Mouse (Mus musculus): ENCODE results near the gene Add2. TPM values are rescaled to one million over a fixed set of nuclear protein-coding genes. Genes with fewer than 3 reads are reported as not detected.

Add2 gene
- polyA plus RNA-seq, 1 experiment from 2014 or later, result 8.0 TPM

- Histone ChIP-seq H3K27ac (ENCODE audit: low read length) (no peak overlapping the region), H3K4me2 (ENCODE audit: low read depth, low read length) (no peak overlapping the region), H3K9ac (ENCODE audit: low read depth, low read length) (no peak overlapping the region), H3K4me1 (ENCODE audit: control insufficient read depth, insufficient read depth, low read length) (no peaks in the 10 kb centered on the region), H3K36me3 (ENCODE audit: control insufficient read depth, insufficient read depth, low read length) (no peaks in the 10 kb centered on the region), H3K27me3 (replicated peaks; ENCODE audit: control insufficient read depth, insufficient read depth, low read length) (no peaks in the 10 kb centered on the region), H3K9me3 (ENCODE audit: control insufficient read depth, low read length) (no peaks in the 10 kb centered on the region), H3K4me3 (ENCODE audit: low read length) (no peak overlapping the region)
- WGBS, result 82% methylated on average over 6 of the region's 6 CpGs
- no peak for ATAC-seq
Measured at GRCm38 (mm10) chr6:86141284-86141683, 112.8 kb downstream of the Add2 start.

- no peak overlapping the region for H3K4me3 ChIP-seq (ENCODE audit: low read length)
- H3K9ac ChIP-seq (ENCODE audit: low read depth, low read length), result no peak overlapping the region
- WGBS, result 19% methylated on average over 3 of the region's 3 CpGs
- no peaks in the 10 kb centered on the region for H3K9me3 ChIP-seq (ENCODE audit: control insufficient read depth, low read length)
- H3K36me3 ChIP-seq (ENCODE audit: control insufficient read depth, insufficient read depth, low read length), result no peaks in the 10 kb centered on the region
- H3K27ac ChIP-seq (ENCODE audit: low read length), result no peak overlapping the region
- no peaks in the 10 kb centered on the region for H3K4me1 ChIP-seq (ENCODE audit: control insufficient read depth, insufficient read depth, low read length)
- H3K27me3 ChIP-seq (replicated peaks; ENCODE audit: control insufficient read depth, insufficient read depth, low read length), result no peaks in the 10 kb centered on the region
- no peak for ATAC-seq
- H3K4me2 ChIP-seq (ENCODE audit: low read depth, low read length), result no peak overlapping the region
Measured at GRCm38 (mm10) chr6:86141820-86142219, 113.3 kb downstream of the Add2 start.

- H3K4me2 ChIP-seq (ENCODE audit: low read depth, low read length), result no peak overlapping the region
- H3K9ac ChIP-seq (ENCODE audit: low read depth, low read length), result no peak overlapping the region
- no peaks in the 10 kb centered on the region for H3K9me3 ChIP-seq (ENCODE audit: control insufficient read depth, low read length)
- no peak for ATAC-seq
- H3K36me3 ChIP-seq (ENCODE audit: control insufficient read depth, insufficient read depth, low read length), result no peaks in the 10 kb centered on the region
- H3K27ac ChIP-seq (ENCODE audit: low read length), result no peak overlapping the region
- no peaks in the 10 kb centered on the region for H3K27me3 ChIP-seq (replicated peaks; ENCODE audit: control insufficient read depth, insufficient read depth, low read length)
- WGBS, result 95% methylated on average over 6 of the region's 6 CpGs
- H3K4me1 ChIP-seq (ENCODE audit: control insufficient read depth, insufficient read depth, low read length), result no peaks in the 10 kb centered on the region
- no peak overlapping the region for H3K4me3 ChIP-seq (ENCODE audit: low read length)
Measured at GRCm38 (mm10) chr6:86144986-86145385, 116.5 kb downstream of the Add2 start.

DNA sequence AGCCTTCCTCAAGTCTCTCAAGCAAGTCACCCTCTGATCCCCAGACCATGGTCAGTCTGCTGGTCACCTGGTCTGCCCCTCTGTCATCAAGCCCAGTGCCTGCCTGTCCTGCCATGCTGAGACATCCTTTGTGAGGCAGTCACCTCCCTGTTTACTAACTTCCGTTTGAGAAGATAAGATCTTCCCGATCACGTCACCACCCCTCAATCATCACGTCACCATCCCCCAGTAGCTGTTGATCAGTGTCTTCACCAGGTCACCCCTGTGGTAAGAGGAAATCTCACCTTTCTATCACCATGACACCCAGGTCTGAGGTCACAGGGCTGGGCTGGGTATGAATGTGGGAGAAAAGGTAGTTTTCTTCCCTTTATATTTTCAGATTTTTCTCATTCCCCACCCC lies 120.0 kb downstream of the Add2 start:
- no peak overlapping the region for H3K4me2 ChIP-seq (ENCODE audit: low read depth, low read length)
- H3K4me3 ChIP-seq (ENCODE audit: low read length), result no peak overlapping the region
- no peaks in the 10 kb centered on the region; the same call in 1 of the 2 replicates for H3K9me3 ChIP-seq (ENCODE audit: control insufficient read depth, low read length)
- no peak overlapping the region for H3K27ac ChIP-seq (ENCODE audit: low read length)
- ATAC-seq, result no peak
- no peaks in the 10 kb centered on the region for H3K36me3 ChIP-seq (ENCODE audit: control insufficient read depth, insufficient read depth, low read length)
- 46% methylated on average over 4 of the region's 4 CpGs for WGBS
- no peak overlapping the region for H3K9ac ChIP-seq (ENCODE audit: low read depth, low read length)
- H3K27me3 ChIP-seq (replicated peaks; ENCODE audit: control insufficient read depth, insufficient read depth, low read length), result no peaks in the 10 kb centered on the region
- H3K4me1 ChIP-seq (ENCODE audit: control insufficient read depth, insufficient read depth, low read length), result no peaks in the 10 kb centered on the region

DNA sequence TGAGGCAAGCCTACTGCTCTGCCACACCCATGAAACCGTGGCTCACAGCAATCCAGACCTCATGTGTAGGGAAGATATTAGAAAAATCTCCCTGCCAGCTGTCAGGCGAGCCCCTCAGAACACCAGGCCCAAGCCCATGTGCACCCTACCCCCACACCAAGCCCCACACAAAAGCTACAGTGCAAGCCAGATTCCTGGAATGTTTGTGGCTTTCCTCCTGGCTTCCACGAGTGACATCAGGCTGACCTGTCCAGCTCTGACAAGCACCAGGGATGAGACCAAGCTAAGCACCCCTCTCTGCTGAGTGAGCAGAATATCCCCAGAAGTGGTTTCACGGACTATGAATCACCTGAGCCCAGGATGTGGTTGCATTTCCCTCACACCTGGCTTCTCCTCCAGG lies 120.5 kb downstream of the Add2 start:
- WGBS, result 47% methylated on average over 4 of the region's 4 CpGs
- no peak overlapping the region for H3K27ac ChIP-seq (ENCODE audit: low read length)
- no peak for ATAC-seq
- H3K27me3 ChIP-seq (replicated peaks; ENCODE audit: control insufficient read depth, insufficient read depth, low read length), result no peaks in the 10 kb centered on the region
- no peak overlapping the region for H3K4me3 ChIP-seq (ENCODE audit: low read length)
- H3K4me2 ChIP-seq (ENCODE audit: low read depth, low read length), result no peak overlapping the region
- no peaks in the 10 kb centered on the region; the same call in 1 of the 2 replicates for H3K9me3 ChIP-seq (ENCODE audit: control insufficient read depth, low read length)
- no peak overlapping the region for H3K9ac ChIP-seq (ENCODE audit: low read depth, low read length)
- no peaks in the 10 kb centered on the region for H3K36me3 ChIP-seq (ENCODE audit: control insufficient read depth, insufficient read depth, low read length)
- H3K4me1 ChIP-seq (ENCODE audit: control insufficient read depth, insufficient read depth, low read length), result no peaks in the 10 kb centered on the region

GRCm38 (mm10) chr6:86152676-86153075 lies 124.2 kb downstream of the Add2 start:
- H3K4me1 ChIP-seq (ENCODE audit: control insufficient read depth, insufficient read depth, low read length), result no peaks in the 10 kb centered on the region; the same call in 1 of the 2 replicates
- H3K27me3 ChIP-seq (replicated peaks; ENCODE audit: control insufficient read depth, insufficient read depth, low read length), result no peaks in the 10 kb centered on the region
- no peak overlapping the region for H3K9ac ChIP-seq (ENCODE audit: low read depth, low read length)
- H3K4me2 ChIP-seq (ENCODE audit: low read depth, low read length), result no peak overlapping the region
- H3K9me3 ChIP-seq (ENCODE audit: control insufficient read depth, low read length), result no peaks in the 10 kb centered on the region; the same call in 1 of the 2 replicates
- no peak overlapping the region for H3K4me3 ChIP-seq (ENCODE audit: low read length)
- WGBS, result 90% methylated on average over 7 of the region's 7 CpGs
- no peaks in the 10 kb centered on the region for H3K36me3 ChIP-seq (ENCODE audit: control insufficient read depth, insufficient read depth, low read length)
- ATAC-seq, result no peak
- no peak overlapping the region for H3K27ac ChIP-seq (ENCODE audit: low read length)

GRCm38 (mm10) chr6:86153436-86153990 lies 125.0 kb downstream of the Add2 start:
- no peak for ATAC-seq
- H3K27me3 ChIP-seq (replicated peaks; ENCODE audit: control insufficient read depth, insufficient read depth, low read length), result no peaks in the 10 kb centered on the region
- H3K36me3 ChIP-seq (ENCODE audit: control insufficient read depth, insufficient read depth, low read length), result no peaks in the 10 kb centered on the region
- H3K9me3 ChIP-seq (ENCODE audit: control insufficient read depth, low read length), result no peaks in the 10 kb centered on the region; the same call in 1 of the 2 replicates
- WGBS, result 73% methylated on average over 8 of the region's 8 CpGs
- H3K27ac ChIP-seq (ENCODE audit: low read length), result no peak overlapping the region
- no peak overlapping the region for H3K4me2 ChIP-seq (ENCODE audit: low read depth, low read length)
- no peak overlapping the region for H3K4me3 ChIP-seq (ENCODE audit: low read length)
- no peaks in the 10 kb centered on the region; the same call in 1 of the 2 replicates for H3K4me1 ChIP-seq (ENCODE audit: control insufficient read depth, insufficient read depth, low read length)
- no peak overlapping the region for H3K9ac ChIP-seq (ENCODE audit: low read depth, low read length)

DNA sequence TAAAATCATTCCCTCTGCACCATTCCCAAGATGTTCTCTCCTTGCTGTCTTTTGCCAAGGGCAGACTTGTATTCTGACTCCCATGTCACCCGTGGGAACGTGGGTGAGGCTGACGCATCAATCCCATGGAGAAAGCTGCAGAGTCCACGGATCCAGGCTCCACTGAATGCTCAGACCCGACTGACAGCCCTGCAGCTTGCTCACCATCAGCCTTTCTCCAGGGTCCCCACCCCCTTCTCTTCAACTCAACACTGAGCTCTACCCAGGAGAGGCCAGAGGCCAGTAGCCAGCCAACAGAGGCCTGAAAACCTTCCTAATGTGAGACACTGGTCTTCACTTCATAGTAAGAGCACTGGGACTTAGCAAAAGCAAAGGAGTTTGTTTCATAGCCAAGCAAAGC lies 125.5 kb downstream of the Add2 start:
- ATAC-seq, result no peak
- 67% methylated on average over 5 of the region's 5 CpGs for WGBS
- Histone ChIP-seq H3K9ac (ENCODE audit: low read depth, low read length) (no peak overlapping the region), H3K4me1 (ENCODE audit: control insufficient read depth, insufficient read depth, low read length) (no peaks in the 10 kb centered on the region; the same call in 1 of the 2 replicates), H3K9me3 (ENCODE audit: control insufficient read depth, low read length) (no peaks in the 10 kb centered on the region; the same call in 1 of the 2 replicates), H3K27me3 (replicated peaks; ENCODE audit: control insufficient read depth, insufficient read depth, low read length) (no peaks in the 10 kb centered on the region), H3K4me3 (ENCODE audit: low read length) (no peak overlapping the region), H3K27ac (ENCODE audit: low read length) (no peak overlapping the region), H3K36me3 (ENCODE audit: control insufficient read depth, insufficient read depth, low read length) (no peaks in the 10 kb centered on the region), H3K4me2 (ENCODE audit: low read depth, low read length) (no peak overlapping the region)

DNA sequence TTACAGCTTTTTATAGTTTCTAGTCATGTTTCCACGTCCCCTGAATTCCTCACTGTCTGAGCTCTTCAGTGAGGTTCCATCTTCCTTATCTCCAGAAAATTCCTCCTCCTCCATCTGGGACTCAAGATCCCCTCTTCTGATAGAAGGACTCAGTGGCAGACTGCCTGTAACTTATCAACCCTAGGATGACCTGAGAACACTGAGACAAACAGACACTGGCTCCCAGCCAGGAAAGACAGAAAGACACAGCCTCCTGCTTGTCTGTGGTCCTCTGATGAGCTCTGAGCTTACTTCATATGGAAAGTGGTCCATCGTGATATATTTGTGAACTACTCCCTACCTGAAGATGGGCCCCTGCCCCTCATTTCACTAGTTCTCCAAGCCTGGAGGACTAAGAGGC lies 126.0 kb downstream of the Add2 start:
- Histone ChIP-seq H3K4me2 (ENCODE audit: low read depth, low read length) (no peak overlapping the region), H3K4me1 (ENCODE audit: control insufficient read depth, insufficient read depth, low read length) (no peaks in the 10 kb centered on the region; the same call in 1 of the 2 replicates), H3K36me3 (ENCODE audit: control insufficient read depth, insufficient read depth, low read length) (no peaks in the 10 kb centered on the region), H3K27ac (ENCODE audit: low read length) (no peak overlapping the region), H3K4me3 (ENCODE audit: low read length) (no peak overlapping the region), H3K9me3 (ENCODE audit: control insufficient read depth, low read length) (no peaks in the 10 kb centered on the region; the same call in 1 of the 2 replicates), H3K27me3 (replicated peaks; ENCODE audit: control insufficient read depth, insufficient read depth, low read length) (no peaks in the 10 kb centered on the region), H3K9ac (ENCODE audit: low read depth, low read length) (no peak overlapping the region)
- no peak for ATAC-seq
- 42% methylated on average over 2 of the region's 2 CpGs for WGBS

Data from intestine, embryonic 16.5 days (tissue).